Mouse (Mus musculus) liver, postnatal 0 days (tissue): ENCODE data around the gene Brpf1.

Experiments
- CTCF ChIP-seq: sonication (generic); IDR thresholded peaks from 2 replicates; pipeline ENCODE4 v1.5.1; 2016; ENCODE audit warnings: antibody characterized with exemption, low read depth
- EP300 ChIP-seq: IDR thresholded peaks from 2 replicates; pipeline ENCODE4 v1.6.1; 2016; ENCODE audit warnings: antibody characterized with exemption, low read depth, mild to moderate bottlenecking

DNA sequence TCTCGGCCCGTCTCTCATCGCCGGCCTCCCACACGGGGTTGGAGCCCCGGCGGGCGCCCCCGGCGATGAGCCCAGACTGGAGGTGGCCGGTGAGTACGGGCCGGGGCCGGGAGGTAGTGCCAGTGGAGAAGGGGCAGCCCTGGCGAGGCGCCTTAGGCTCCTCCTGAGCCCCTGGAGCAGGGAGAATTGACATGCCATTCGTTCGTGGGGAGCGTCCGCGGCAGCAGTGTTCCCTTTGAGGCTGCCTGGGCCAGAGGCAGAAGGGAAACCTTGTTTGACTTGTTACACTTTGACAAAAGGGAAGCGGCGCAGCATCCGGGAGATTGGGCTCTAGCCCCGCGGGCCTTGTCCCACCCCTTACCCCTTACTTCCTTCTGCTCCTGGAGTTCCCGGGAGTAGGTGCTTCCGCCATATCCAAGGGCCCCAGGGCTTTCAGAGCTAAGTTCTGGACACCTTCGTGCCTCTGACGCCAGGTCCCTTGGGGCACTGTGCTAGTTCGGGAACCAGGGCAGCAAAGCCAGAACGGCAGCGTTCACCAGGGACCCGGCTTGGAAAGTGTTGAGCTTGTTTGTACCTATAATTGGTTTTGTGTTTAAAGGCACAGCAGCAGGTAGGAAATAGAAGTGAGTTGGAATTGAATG, 664 bp downstream of the Brpf1 start:
- TF ChIP-seq CTCF (no peak), EP300 (no peak)
